ENCODE assay signal across 22 mouse cellular contexts in genomic region chr5:107145125-107145524, GRCm38 (mm10).
DNase-seq lines count a peak whose midpoint lies in the region; ATAC-seq and TF ChIP-seq lines count a peak whose summit lies in the region.
"Had no signal": no experiment of that assay in that cellular context is flagged by ENCODE, and none has a peak within 500 bp of the region (broad histone marks: within the 10 kb centered on the region; RNA-seq: fewer than 3 reads in every experiment).

No protein-coding gene starts in this region.

- H3K4me2 ChIP-seq in hindbrain, embryonic 12.5 days (replicated peaks), result no peak overlapping the region
- no peak overlapping the region for H3K4me2 ChIP-seq in midbrain, embryonic 12.5 days (replicated peaks)
- no peak overlapping the region for H3K4me2 ChIP-seq in midbrain, postnatal 0 days (ENCODE audit: low read depth, low read length, poor library complexity, severe bottlenecking)
- H3K4me2 ChIP-seq in liver, embryonic 15.5 days, result no peak overlapping the region
- no peak overlapping the region for H3K4me2 ChIP-seq in lung, postnatal 0 days (replicated peaks; ENCODE audit: low read depth, low read length)
- H3K4me2 ChIP-seq: embryonic facial prominence, embryonic 15.5 days; heart, embryonic 12.5 days; hindbrain, embryonic 13.5 days had no signal

- H3K27ac ChIP-seq in hindbrain, embryonic 10.5 days, result 0 out of 2 replicates have a peak overlapping the region, but pooled peaks have one; percentile 24
- H3K27ac ChIP-seq in hindbrain, embryonic 12.5 days, result no peak overlapping the region
- H3K27ac ChIP-seq in midbrain, embryonic 12.5 days (replicated peaks), result peak overlapping the region; percentile 31
- no peak overlapping the region for H3K27ac ChIP-seq in midbrain, postnatal 0 days (ENCODE audit: low read depth, low read length)
- H3K27ac ChIP-seq in liver, embryonic 15.5 days (replicated peaks), result peak overlapping the region; percentile 19; the same call in 1 of the 2 replicates
- H3K27ac ChIP-seq in lung, postnatal 0 days (ENCODE audit: low read length), result no peak overlapping the region
- H3K27ac ChIP-seq: forebrain, embryonic 10.5 days; hindbrain, embryonic 13.5 days; hindbrain, postnatal 0 days had no signal

- H3K4me1 ChIP-seq in hindbrain, embryonic 10.5 days (replicated peaks), result peaks cover 62% of the 10 kb centered on the region
- H3K4me1 ChIP-seq in hindbrain, embryonic 12.5 days, result peaks cover 28% of the 10 kb centered on the region
- H3K4me1 ChIP-seq in midbrain, embryonic 12.5 days, result peaks cover 43% of the 10 kb centered on the region
- H3K4me1 ChIP-seq in midbrain, postnatal 0 days (ENCODE audit: insufficient read depth, low read length), result no peaks in the 10 kb centered on the region
- H3K4me1 ChIP-seq in liver, embryonic 15.5 days (replicated peaks), result peaks cover 62% of the 10 kb centered on the region
- peaks cover 3% of the 10 kb centered on the region; the same call in 1 of the 2 replicates for H3K4me1 ChIP-seq in lung, postnatal 0 days (ENCODE audit: insufficient read depth, low read depth, low read length)

- H3K4me3 ChIP-seq in hindbrain, embryonic 10.5 days, result no peak overlapping the region
- no peak overlapping the region for H3K4me3 ChIP-seq in hindbrain, embryonic 12.5 days
- H3K4me3 ChIP-seq in midbrain, embryonic 12.5 days, result no peak overlapping the region
- H3K4me3 ChIP-seq in midbrain, postnatal 0 days (ENCODE audit: low read depth, low read length), result no peak overlapping the region
- no peak overlapping the region for H3K4me3 ChIP-seq in liver, embryonic 15.5 days (replicated peaks)
- H3K4me3 ChIP-seq in lung, postnatal 0 days (ENCODE audit: low read depth, low read length), result no peak overlapping the region
- H3K4me3 ChIP-seq: embryonic facial prominence, embryonic 15.5 days; erythroblast, embryonic 14.5 days; forebrain, embryonic 10.5 days; heart, adult 2 months; heart, embryonic 12.5 days; hindbrain, embryonic 13.5 days had no signal

- no peak for TF ChIP-seq EP300 in lung, postnatal 0 days (IDR thresholded peaks at IDR 0.05)

- no peak for ATAC-seq in hindbrain, embryonic 12.5 days (ENCODE audit: low FRiP score)
- ATAC-seq in midbrain, embryonic 12.5 days (ENCODE audit: low FRiP score, low read depth), result no peak
- no peak for ATAC-seq in midbrain, postnatal 0 days (ENCODE audit: low FRiP score)
- ATAC-seq in liver, embryonic 15.5 days (ENCODE audit: insufficient read depth), result 0 out of 2 replicates have a peak, but pooled peaks have one; percentile 30
- ATAC-seq in activated CD4-positive, CD25-positive, alpha-beta regulatory T cell, adult 4 months, result no peak
- no peak for ATAC-seq in lung, postnatal 0 days

- H3K9ac ChIP-seq in hindbrain, embryonic 12.5 days, result no peak overlapping the region
- no peak overlapping the region for H3K9ac ChIP-seq in midbrain, embryonic 12.5 days (replicated peaks)
- H3K9ac ChIP-seq in midbrain, postnatal 0 days (replicated peaks; ENCODE audit: low read length, poor library complexity, severe bottlenecking), result no peak overlapping the region
- H3K9ac ChIP-seq in liver, embryonic 15.5 days, result no peak overlapping the region
- no peak overlapping the region for H3K9ac ChIP-seq in lung, postnatal 0 days (replicated peaks; ENCODE audit: low read depth)
- H3K9ac ChIP-seq: embryonic facial prominence, embryonic 15.5 days; heart, embryonic 12.5 days; hindbrain, embryonic 13.5 days had no signal

- TF ChIP-seq CTCF in midbrain, postnatal 0 days (IDR thresholded peaks at IDR 0.05), result no peak
- TF ChIP-seq CTCF in lung, postnatal 0 days (IDR thresholded peaks at IDR 0.05), result no peak

- DNase-seq in hindbrain, embryonic 10.5 days (ENCODE audit: low spot score), result no peak
- no peak for DNase-seq in midbrain, postnatal 0 days (ENCODE audit: low spot score)
- DNase-seq in lung, postnatal 0 days (ENCODE audit: low spot score), result no peak
- DNase-seq: adrenal gland, adult 8-10 months; adrenal gland, postnatal 36 days; cerebellum, adult 2 months; cerebellum, postnatal 14 days; embryo, embryonic 11 days; gastrocnemius, postnatal 10 days; heart, adult 2 months; heart, postnatal 36 days had no signal

- no peaks in the 10 kb centered on the region for H3K9me3 ChIP-seq in hindbrain, embryonic 10.5 days
- H3K9me3 ChIP-seq in hindbrain, embryonic 12.5 days (replicated peaks), result no peaks in the 10 kb centered on the region
- H3K9me3 ChIP-seq in midbrain, embryonic 12.5 days, result no peaks in the 10 kb centered on the region
- no peaks in the 10 kb centered on the region for H3K9me3 ChIP-seq in midbrain, postnatal 0 days (ENCODE audit: low read length)
- no peaks in the 10 kb centered on the region for H3K9me3 ChIP-seq in liver, embryonic 15.5 days (replicated peaks)
- H3K9me3 ChIP-seq in lung, postnatal 0 days (ENCODE audit: low read length), result no peaks in the 10 kb centered on the region
- H3K9me3 ChIP-seq: embryonic facial prominence, embryonic 15.5 days; forebrain, embryonic 10.5 days; heart, embryonic 12.5 days; hindbrain, embryonic 13.5 days had no signal

- 84% methylated on average over 4 of the region's 4 CpGs for WGBS in hindbrain, embryonic 10.5 days
- WGBS in hindbrain, embryonic 12.5 days, result 87% methylated on average over 4 of the region's 4 CpGs
- WGBS in midbrain, embryonic 12.5 days, result 78% methylated on average over 4 of the region's 4 CpGs
- 87% methylated on average over 4 of the region's 4 CpGs for WGBS in midbrain, postnatal 0 days
- WGBS in liver, embryonic 15.5 days (ENCODE audit: insufficient replicate concordance), result 29% methylated on average over 4 of the region's 4 CpGs
- 82% methylated on average over 4 of the region's 4 CpGs for WGBS in lung, postnatal 0 days

- no peaks in the 10 kb centered on the region for H3K36me3 ChIP-seq in hindbrain, embryonic 10.5 days
- H3K36me3 ChIP-seq in hindbrain, embryonic 12.5 days, result no peaks in the 10 kb centered on the region
- H3K36me3 ChIP-seq in midbrain, embryonic 12.5 days, result no peaks in the 10 kb centered on the region
- no peaks in the 10 kb centered on the region for H3K36me3 ChIP-seq in midbrain, postnatal 0 days (ENCODE audit: insufficient read depth, low read length)
- no peaks in the 10 kb centered on the region for H3K36me3 ChIP-seq in liver, embryonic 15.5 days (replicated peaks)
- H3K36me3 ChIP-seq in lung, postnatal 0 days (ENCODE audit: insufficient read depth, low read length), result no peaks in the 10 kb centered on the region
- H3K36me3 ChIP-seq: forebrain, embryonic 10.5 days; hindbrain, embryonic 13.5 days had no signal

- H3K27me3 ChIP-seq in hindbrain, embryonic 10.5 days (ENCODE audit: insufficient read depth, poor library complexity, severe bottlenecking), result peaks cover 12% of the 10 kb centered on the region; the same call in 1 of the 2 replicates
- 0 out of 2 replicates have a peak, but pooled peaks cover 6% of the 10 kb centered on the region for H3K27me3 ChIP-seq in hindbrain, embryonic 12.5 days
- peaks cover 16% of the 10 kb centered on the region; the same call in 1 of the 2 replicates for H3K27me3 ChIP-seq in midbrain, embryonic 12.5 days
- no peaks in the 10 kb centered on the region for H3K27me3 ChIP-seq in midbrain, postnatal 0 days (ENCODE audit: insufficient read depth, low read length)
- H3K27me3 ChIP-seq in liver, embryonic 15.5 days, result no peaks in the 10 kb centered on the region
- no peaks in the 10 kb centered on the region for H3K27me3 ChIP-seq in lung, postnatal 0 days (replicated peaks; ENCODE audit: insufficient read depth, low read length)
- H3K27me3 ChIP-seq: CH12.LX; embryonic facial prominence, embryonic 15.5 days; heart, embryonic 12.5 days had no signal

Comparison
In these comparisons a context has a peak if more than half of its experiments do, and no peak if none do; other contexts are left out.
1. H3K27ac ChIP-seq: peak in hindbrain, embryonic 10.5 days (single experiment), midbrain, embryonic 12.5 days (single experiment) and liver, embryonic 15.5 days (single experiment); none in hindbrain, embryonic 12.5 days (single experiment), midbrain, postnatal 0 days (single experiment) and lung, postnatal 0 days (single experiment).